Mouse (Mus musculus) stomach, embryonic 15.5 days (tissue): Measurements from ENCODE around the gene Ckap2l. TPM values are rescaled to one million over a fixed set of nuclear protein-coding genes. Genes with fewer than 3 reads are reported as not detected.

Experiments used
- ATAC-seq: fragments of 200-750 bp; cut with Nextera tagmentation; 2 replicates; pipeline ENCODE4 v1.8.0; 2017; ENCODE audit warnings: low read depth, moderate number of reproducible peaks, moderate TSS enrichment; ENCODE audit not compliant: insufficient read depth, low FRiP score
- H3K27ac ChIP-seq: fragments of 300-500 bp; sonication (generic); 2 replicates; pipeline ENCODE4 v1.5.1; 2015; ENCODE audit warnings: mild to moderate bottlenecking, inconsistent platforms
- H3K27me3 ChIP-seq: fragments of 300-500 bp; sonication (generic); replicated peaks from 2 replicates; pipeline ENCODE4 v1.6.1; 2015; ENCODE audit warnings: inconsistent platforms
- H3K36me3 ChIP-seq: fragments of 300-500 bp; sonication (generic); 2 replicates; pipeline ENCODE4 v1.6.1; 2015; ENCODE audit warnings: inconsistent platforms
- H3K4me1 ChIP-seq: fragments of 300-500 bp; sonication (generic); 2 replicates; pipeline ENCODE4 v1.6.1; 2015; ENCODE audit warnings: inconsistent platforms
- H3K4me2 ChIP-seq: fragments of 300-500 bp; sonication (generic); 2 replicates; pipeline ENCODE4 v1.6.1; 2015; ENCODE audit warnings: mild to moderate bottlenecking, inconsistent platforms
- H3K4me3 ChIP-seq: fragments of 300-500 bp; sonication (generic); replicated peaks from 2 replicates; pipeline ENCODE4 v1.5.1; 2015; ENCODE audit warnings: inconsistent platforms
- H3K9ac ChIP-seq: fragments of 300-500 bp; sonication (generic); 2 replicates; pipeline ENCODE4 v1.6.1; 2015; ENCODE audit warnings: inconsistent platforms
- H3K9me3 ChIP-seq: fragments of 300-500 bp; sonication (generic); 2 replicates; pipeline ENCODE4 v1.6.1; 2016; ENCODE audit warnings: inconsistent platforms
- WGBS: fragments of 180-500 bp; shearing (Covaris S2); methylation state at CpG from one replicate; pipeline ENCODE4 v1.1.7; 2015; 5-methylcytosine and 5-hydroxymethylcytosine counted together
- polyA plus RNA-seq: library from polyadenylated mRNA; unstranded; fragments of >200 nt; fragmentation: Nextera tagmentation; extraction: Ambion mirVana; gene quantifications from 2 replicates; pipeline ENCODE4 v1.2.1, GENCODE M21; 2015

Gene Ckap2l
- polyA plus RNA-seq, 1 experiment from 2014 or later: 32.7 TPM

- WGBS: 55% methylated on average over 6 of the region's 6 CpGs
- no peak for ATAC-seq
- Histone ChIP-seq H3K4me1 (0 out of 2 replicates have a peak, but pooled peaks cover 5% of the 10 kb centered on the region), H3K27me3 (no peaks in the 10 kb centered on the region), H3K4me2 (no peak overlapping the region), H3K4me3 (no peak overlapping the region), H3K27ac (no peak overlapping the region), H3K9ac (no peak overlapping the region; the same call in 1 of the 2 replicates), H3K9me3 (no peaks in the 10 kb centered on the region), H3K36me3 (no peaks in the 10 kb centered on the region)
Measured at GRCm38 (mm10) chr2:129261151-129261794, 35.7 kb downstream of the Ckap2l start.

GRCm38 (mm10) chr2:129260646-129261045 lies 36.4 kb downstream of the Ckap2l start:
- no peaks in the 10 kb centered on the region for H3K9me3 ChIP-seq
- 0 out of 2 replicates have a peak, but pooled peaks cover 5% of the 10 kb centered on the region for H3K4me1 ChIP-seq
- no peak overlapping the region for H3K27ac ChIP-seq
- no peak overlapping the region for H3K4me2 ChIP-seq
- H3K27me3 ChIP-seq: no peaks in the 10 kb centered on the region
- H3K4me3 ChIP-seq: no peak overlapping the region
- ATAC-seq: no peak
- 66% methylated on average over 3 of the region's 3 CpGs for WGBS
- no peak overlapping the region for H3K9ac ChIP-seq
- H3K36me3 ChIP-seq: no peaks in the 10 kb centered on the region

- no peaks in the 10 kb centered on the region for H3K9me3 ChIP-seq
- H3K36me3 ChIP-seq: no peaks in the 10 kb centered on the region
- no peaks in the 10 kb centered on the region for H3K27me3 ChIP-seq
- ATAC-seq: peak; percentile 40; the same call in 1 of the 2 replicates
- no peak overlapping the region for H3K4me3 ChIP-seq
- H3K4me1 ChIP-seq: 0 out of 2 replicates have a peak, but pooled peaks cover 5% of the 10 kb centered on the region
- no peak overlapping the region for H3K4me2 ChIP-seq
- 28% methylated on average over 7 of the region's 7 CpGs for WGBS
- no peak overlapping the region; the same call in 1 of the 2 replicates for H3K27ac ChIP-seq
- H3K9ac ChIP-seq: no peak overlapping the region
Measured at GRCm38 (mm10) chr2:129258475-129259211, 38.4 kb downstream of the Ckap2l start.

- Histone ChIP-seq H3K36me3 (no peaks in the 10 kb centered on the region), H3K4me3 (no peak overlapping the region), H3K27ac (no peak overlapping the region), H3K4me2 (no peak overlapping the region), H3K9me3 (no peaks in the 10 kb centered on the region), H3K27me3 (no peaks in the 10 kb centered on the region), H3K9ac (no peak overlapping the region), H3K4me1 (0 out of 2 replicates have a peak, but pooled peaks cover 5% of the 10 kb centered on the region)
- 69% methylated on average over 3 of the region's 3 CpGs for whole genome bisulfite sequencing
- ATAC-seq: peak; percentile 53; the same call in 1 of the 2 replicates
Measured at GRCm38 (mm10) chr2:129258056-129258455, 39.0 kb downstream of the Ckap2l start.

- Histone ChIP-seq H3K9ac (no peak overlapping the region), H3K4me3 (no peak overlapping the region), H3K9me3 (no peaks in the 10 kb centered on the region), H3K27ac (no peak overlapping the region), H3K4me1 (0 out of 2 replicates have a peak, but pooled peaks cover 5% of the 10 kb centered on the region), H3K36me3 (no peaks in the 10 kb centered on the region), H3K27me3 (no peaks in the 10 kb centered on the region), H3K4me2 (no peak overlapping the region)
- ATAC-seq: no peak
- WGBS: 66% methylated on average over 4 of the region's 4 CpGs
Measured at GRCm38 (mm10) chr2:129256006-129256405, 41.0 kb downstream of the Ckap2l start.

- H3K27ac ChIP-seq: no peak overlapping the region
Measured at GRCm38 (mm10) chr2:129254076-129254475, 42.9 kb downstream of the Ckap2l start.

GRCm38 (mm10) chr2:129253631-129253970 lies 43.4 kb downstream of the Ckap2l start:
- 56% methylated on average over 2 of the region's 2 CpGs for WGBS
- Histone ChIP-seq H3K4me3 (no peak overlapping the region), H3K4me2 (no peak overlapping the region), H3K9ac (no peak overlapping the region), H3K27ac (no peak overlapping the region), H3K9me3 (no peaks in the 10 kb centered on the region), H3K36me3 (no peaks in the 10 kb centered on the region), H3K27me3 (no peaks in the 10 kb centered on the region), H3K4me1 (0 out of 2 replicates have a peak, but pooled peaks cover 4% of the 10 kb centered on the region)
- ATAC-seq: no peak

More at GRCm38 (mm10) chr2:129254076-129254475, 42.9 kb downstream of the Ckap2l start:
- Histone ChIP-seq H3K4me1 (0 out of 2 replicates have a peak, but pooled peaks cover 5% of the 10 kb centered on the region), H3K36me3 (no peaks in the 10 kb centered on the region), H3K4me3 (no peak overlapping the region), H3K9ac (no peak overlapping the region), H3K4me2 (no peak overlapping the region), H3K27me3 (no peaks in the 10 kb centered on the region), H3K9me3 (no peaks in the 10 kb centered on the region)
- ATAC-seq: no peak
- 37% methylated on average over 2 of the region's 2 CpGs for WGBS

GRCm38 (mm10) chr2:129252836-129253630 lies 44.0 kb downstream of the Ckap2l start:
- Histone ChIP-seq H3K4me1 (no peaks in the 10 kb centered on the region), H3K4me2 (no peak overlapping the region), H3K27ac (no peak overlapping the region), H3K4me3 (no peak overlapping the region), H3K27me3 (no peaks in the 10 kb centered on the region), H3K9me3 (no peaks in the 10 kb centered on the region), H3K9ac (no peak overlapping the region), H3K36me3 (no peaks in the 10 kb centered on the region)
- 83% methylated on average over 19 of the region's 19 CpGs for WGBS
- no peak for ATAC-seq

- Histone ChIP-seq H3K9me3 (no peaks in the 10 kb centered on the region), H3K4me3 (no peak overlapping the region), H3K27me3 (no peaks in the 10 kb centered on the region), H3K36me3 (no peaks in the 10 kb centered on the region), H3K27ac (no peak overlapping the region), H3K4me2 (no peak overlapping the region), H3K4me1 (peaks cover 3% of the 10 kb centered on the region; the same call in 1 of the 2 replicates), H3K9ac (no peak overlapping the region)
- ATAC-seq: no peak
- WGBS: 52% methylated on average over 1 of the region's 1 CpGs
Measured at GRCm38 (mm10) chr2:129249321-129249720, 47.7 kb downstream of the Ckap2l start.

GRCm38 (mm10) chr2:129247707-129248121 lies 49.3 kb downstream of the Ckap2l start:
- H3K27ac ChIP-seq: no peak overlapping the region
- H3K27me3 ChIP-seq: no peaks in the 10 kb centered on the region
- no peak overlapping the region for H3K4me3 ChIP-seq
- peaks cover 3% of the 10 kb centered on the region; the same call in 1 of the 2 replicates for H3K4me1 ChIP-seq
- H3K4me2 ChIP-seq: no peak overlapping the region
- no peak; the same call in 1 of the 2 replicates for ATAC-seq
- H3K9ac ChIP-seq: no peak overlapping the region
- WGBS: 88% methylated on average over 7 of the region's 7 CpGs
- no peaks in the 10 kb centered on the region for H3K9me3 ChIP-seq
- no peaks in the 10 kb centered on the region for H3K36me3 ChIP-seq

GRCm38 (mm10) chr2:129246924-129247323 lies 50.1 kb downstream of the Ckap2l start:
- 93% methylated on average over 12 of the region's 12 CpGs for WGBS
- H3K27ac ChIP-seq: no peak overlapping the region
- H3K9me3 ChIP-seq: no peaks in the 10 kb centered on the region
- H3K36me3 ChIP-seq: no peaks in the 10 kb centered on the region
- H3K4me2 ChIP-seq: no peak overlapping the region
- ATAC-seq: no peak
- H3K4me1 ChIP-seq: peaks cover 3% of the 10 kb centered on the region; the same call in 1 of the 2 replicates
- H3K27me3 ChIP-seq: no peaks in the 10 kb centered on the region
- H3K4me3 ChIP-seq: no peak overlapping the region
- H3K9ac ChIP-seq: no peak overlapping the region
